Mouse (Mus musculus): ENCODE data around the gene Krt8.

Gene Krt8

DNA sequence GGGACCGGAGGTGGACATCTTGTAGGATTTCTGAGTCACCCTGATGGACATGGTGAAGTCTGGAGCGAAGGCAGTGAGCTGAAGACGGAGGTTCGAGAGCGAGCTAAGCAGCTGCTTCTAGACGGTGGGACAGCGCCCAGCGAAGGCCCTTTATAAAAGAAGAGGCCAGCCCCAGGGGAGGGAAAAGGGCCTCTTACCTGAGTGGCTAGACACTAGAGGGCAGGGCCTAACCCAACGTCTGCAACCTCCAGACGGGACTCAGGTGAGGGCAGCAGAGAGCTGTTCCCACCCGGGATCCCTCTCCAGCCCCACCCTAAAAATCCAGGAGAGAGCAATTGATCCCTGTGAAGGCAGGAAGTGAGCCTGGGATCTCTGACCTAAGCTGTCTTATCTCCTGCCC lies at the start of gene Krt8:
Gene Krt8, minus strand, starts transcription at position 294 of the 400 bp plus-strand sequence.
- no peak for DNase-seq (ENCODE audit: low read depth)

DNA sequence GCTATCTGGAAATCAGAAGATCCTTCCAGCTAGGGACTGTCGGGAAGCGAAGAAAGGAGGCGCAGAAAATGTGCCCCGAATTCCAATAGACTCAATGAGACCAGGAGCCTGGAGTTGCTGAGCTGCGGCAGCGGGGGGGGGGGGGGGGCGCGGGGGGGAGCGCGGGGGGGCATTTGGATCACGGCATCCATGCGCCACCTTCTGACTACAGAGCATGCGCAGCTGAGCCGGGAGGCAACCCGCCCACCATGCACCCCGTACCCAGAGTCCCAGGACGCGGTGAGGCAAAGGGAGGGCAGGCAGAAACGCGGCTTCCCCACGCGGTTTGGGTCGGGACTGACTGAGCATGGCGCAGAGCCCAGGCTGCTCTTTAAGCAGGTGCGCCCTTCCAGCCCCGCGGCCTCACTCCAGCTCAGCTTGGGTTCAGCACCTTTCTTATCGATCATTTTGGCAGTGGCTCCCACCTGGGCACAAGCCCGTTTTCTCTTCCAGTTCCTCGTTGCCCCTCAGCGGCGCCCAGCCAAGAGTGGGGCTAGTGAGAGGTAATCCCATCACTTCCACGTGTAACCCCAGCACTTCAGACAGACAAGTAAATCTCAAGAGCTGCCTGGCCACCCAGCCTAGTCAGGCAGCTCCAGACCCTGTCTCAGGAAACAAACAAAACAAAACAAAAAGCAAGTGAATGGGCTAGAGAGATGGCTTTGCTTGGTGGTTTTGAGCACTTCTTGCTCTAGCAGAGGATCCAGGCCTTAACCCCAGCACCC lies 47.8 kb upstream of the Krt8 start:
- no peak for DNase-seq (ENCODE audit: low read depth)

DNA sequence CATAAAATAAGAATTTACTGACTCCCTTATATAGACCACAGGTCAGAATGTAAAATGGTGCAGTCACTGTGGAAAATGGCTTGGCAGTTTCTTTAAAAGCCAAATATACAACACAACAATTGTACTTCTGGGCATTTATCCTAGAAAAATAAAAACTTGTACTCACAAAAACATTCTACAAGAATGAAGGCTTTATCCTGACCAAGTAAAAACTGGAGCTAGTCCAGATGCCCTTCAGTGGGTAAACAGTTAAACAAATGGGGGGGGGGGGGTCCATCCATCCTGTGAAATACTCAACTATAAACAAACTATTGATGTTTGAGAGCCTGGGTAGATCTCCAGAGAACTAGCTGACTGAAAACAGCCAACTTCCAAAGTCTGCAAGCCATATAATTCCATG lies 45.6 kb upstream of the Krt8 start:
- no peak for DNase-seq (ENCODE audit: low read depth)

DNA sequence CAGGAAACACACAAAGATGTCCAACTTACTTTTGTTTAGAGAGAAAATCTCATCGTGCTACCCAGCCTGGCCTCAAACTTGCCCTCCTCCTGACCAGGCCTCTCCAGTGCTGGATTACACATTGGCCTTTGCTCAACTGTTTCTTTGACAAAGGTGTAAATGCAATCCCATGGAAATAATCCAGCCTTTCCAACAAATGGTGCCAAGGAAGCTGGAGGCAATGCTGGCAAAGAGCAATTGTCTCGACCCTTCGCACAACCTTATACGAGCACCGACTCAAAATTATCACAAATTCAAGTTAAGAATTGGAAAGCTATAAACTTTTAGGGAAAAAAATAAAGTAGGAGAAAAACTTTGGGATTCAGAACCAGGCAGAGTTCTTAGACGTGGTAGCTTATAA lies 43.7 kb upstream of the Krt8 start:
- no peak for DNase-seq (ENCODE audit: low read depth)

DNA sequence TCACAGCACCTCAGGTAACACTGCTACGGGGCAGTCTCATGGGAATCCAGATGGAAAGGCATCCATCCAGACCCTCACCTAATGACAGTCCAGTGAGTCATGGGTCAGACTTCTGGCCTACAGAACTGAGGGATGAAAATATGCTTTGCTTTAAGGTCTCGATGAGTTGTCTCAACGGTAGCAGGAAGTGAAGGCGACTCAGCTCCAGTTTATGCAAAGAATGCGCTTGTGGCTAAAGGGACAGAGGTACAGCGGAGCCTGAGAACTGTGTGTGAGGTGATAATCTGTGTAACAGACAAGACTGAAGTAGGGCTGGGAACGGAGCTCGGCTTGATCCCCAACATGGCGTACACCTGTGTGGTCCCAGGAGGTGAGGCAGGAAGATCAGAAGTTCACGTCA lies 41.4 kb upstream of the Krt8 start:
- DNase-seq (ENCODE audit: low read depth), result no peak

- no peak for DNase-seq (ENCODE audit: low read depth)
Observed at GRCm38 (mm10) chr15:102044745-102045144, 40.5 kb upstream of the Krt8 start.

GRCm38 (mm10) chr15:102041951-102042350 lies 37.7 kb upstream of the Krt8 start:
- no peak for DNase-seq (ENCODE audit: low read depth)

- no peak for DNase-seq (ENCODE audit: low read depth)
Observed at GRCm38 (mm10) chr15:102040277-102040676, 36.0 kb upstream of the Krt8 start.

GRCm38 (mm10) chr15:102034121-102035053 lies 30.1 kb upstream of the Krt8 start:
- no peak for DNase-seq (ENCODE audit: low read depth)

DNA sequence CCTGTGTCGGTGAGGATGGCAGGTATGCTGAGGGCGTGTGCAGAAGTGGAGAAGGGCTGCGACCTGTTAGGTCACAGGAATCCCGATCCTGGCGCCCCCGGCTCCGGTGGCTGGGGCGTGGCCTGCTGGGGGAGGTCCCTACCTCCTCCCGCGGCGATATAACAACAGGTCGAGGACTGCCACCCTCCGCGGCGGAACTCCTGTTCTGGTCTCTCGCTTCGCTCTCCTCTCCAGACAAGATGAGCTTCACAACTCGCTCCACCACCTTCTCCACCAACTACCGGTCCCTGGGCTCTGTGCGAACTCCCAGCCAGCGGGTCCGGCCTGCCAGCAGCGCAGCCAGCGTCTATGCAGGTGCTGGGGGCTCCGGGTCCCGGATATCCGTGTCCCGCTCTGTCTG lies 23.8 kb upstream of the Krt8 start, which contains the start of gene Krt18:
Gene Krt18, plus strand, starts transcription at position 141 of the 400 bp plus-strand sequence.
- peak; percentile 35 for DNase-seq (ENCODE audit: low read depth)

DNA sequence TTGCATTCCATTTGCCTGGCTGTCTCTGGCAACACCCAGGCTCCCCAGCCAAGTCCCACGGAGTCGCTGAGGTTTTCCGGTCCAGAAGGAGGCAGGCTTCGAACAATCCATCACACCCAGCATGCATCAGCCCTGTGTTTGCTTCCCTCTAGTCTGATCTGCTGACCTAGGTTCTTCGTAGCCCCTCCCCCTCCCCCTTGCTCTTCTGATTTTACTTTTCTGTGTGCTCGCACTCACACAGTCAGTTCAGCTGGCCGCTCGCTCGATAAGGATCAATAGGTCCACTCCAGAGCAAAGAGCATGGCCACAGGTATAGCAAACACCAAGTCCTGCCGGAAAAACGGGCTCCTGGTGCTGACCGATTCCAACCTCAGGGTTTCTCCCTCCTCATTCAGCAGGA lies 22.1 kb upstream of the Krt8 start:
- no peak for DNase-seq (ENCODE audit: low read depth)

DNA sequence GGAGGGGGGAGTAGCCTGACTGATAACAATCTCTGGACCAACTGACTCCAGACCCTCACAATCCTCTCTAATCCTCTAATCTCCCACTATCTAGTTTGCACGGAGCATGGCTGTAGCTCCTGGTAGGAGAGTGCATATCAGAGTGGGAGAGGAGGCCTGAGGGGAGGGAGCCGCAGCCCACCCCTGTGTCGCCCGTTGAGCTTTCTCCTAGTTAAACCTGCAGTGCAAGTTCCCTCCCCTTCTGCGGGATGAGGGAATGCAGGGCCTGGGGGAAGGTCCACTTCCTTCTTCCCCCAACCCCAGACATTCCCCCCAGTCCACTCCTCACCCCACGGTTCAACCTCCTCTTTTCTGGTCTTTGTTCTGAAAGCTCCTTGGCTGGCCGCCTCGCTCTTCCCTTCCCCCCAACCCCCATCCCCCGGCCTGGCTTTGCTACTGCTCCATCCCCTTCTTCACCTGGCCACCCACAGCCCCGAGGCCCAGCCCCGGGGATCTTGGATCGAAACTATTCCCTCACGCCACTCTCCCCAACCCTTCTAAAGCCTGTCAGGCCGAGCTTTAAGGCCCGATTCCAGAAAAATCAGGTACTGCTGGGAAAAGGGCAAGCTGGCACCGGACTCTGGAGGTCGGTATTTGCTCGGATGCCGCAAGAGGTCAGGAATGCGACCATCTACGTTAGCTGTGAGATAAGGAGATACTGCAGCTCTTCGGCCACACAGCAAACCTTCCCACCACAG lies 21.0 kb upstream of the Krt8 start:
- DNase-seq (ENCODE audit: low read depth), result no peak

DNA sequence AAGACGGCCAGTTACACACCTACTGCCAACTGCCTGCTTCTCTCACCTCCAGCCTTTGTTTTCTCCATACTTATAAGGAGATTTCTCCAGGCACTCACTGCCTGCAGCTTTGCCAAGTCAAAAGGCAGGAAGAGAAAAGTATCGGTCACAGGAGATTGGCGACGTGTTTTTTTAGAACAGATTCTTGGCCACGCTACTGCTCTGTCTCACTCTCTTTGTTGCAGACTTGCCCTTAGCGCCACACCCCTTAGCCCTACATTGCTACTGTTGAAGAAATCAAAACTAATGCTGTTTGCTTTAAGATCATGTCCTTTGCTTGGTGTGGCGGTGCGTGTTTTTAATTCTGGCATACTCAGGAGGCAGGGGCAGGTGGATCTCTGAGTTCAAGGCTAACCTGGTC lies 19.6 kb upstream of the Krt8 start:
- DNase-seq (ENCODE audit: low read depth), result no peak

DNA sequence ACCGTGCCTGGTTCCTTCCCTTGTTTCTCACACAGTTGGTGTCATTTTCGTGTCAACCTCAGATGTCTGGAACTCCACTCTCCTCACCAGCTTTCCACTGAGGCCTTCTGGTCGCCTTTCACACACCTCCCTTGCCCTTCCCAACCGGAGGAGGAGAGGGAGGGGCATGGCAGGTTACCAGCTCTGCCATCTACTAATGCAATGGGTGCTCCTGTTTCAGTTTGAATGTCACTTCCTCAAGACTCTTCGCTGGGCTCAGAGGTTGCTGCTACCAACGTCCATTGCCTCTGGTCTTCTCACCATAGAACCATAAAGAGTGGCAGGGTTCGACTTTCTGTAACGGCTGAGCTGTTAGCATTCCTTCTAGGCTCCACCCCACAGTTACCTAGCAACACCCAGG lies 18.2 kb upstream of the Krt8 start:
- DNase-seq (ENCODE audit: low read depth), result no peak

GRCm38 (mm10) chr15:102017918-102018463 lies 13.7 kb upstream of the Krt8 start:
- peak; percentile 23 for DNase-seq (ENCODE audit: low read depth)

DNA sequence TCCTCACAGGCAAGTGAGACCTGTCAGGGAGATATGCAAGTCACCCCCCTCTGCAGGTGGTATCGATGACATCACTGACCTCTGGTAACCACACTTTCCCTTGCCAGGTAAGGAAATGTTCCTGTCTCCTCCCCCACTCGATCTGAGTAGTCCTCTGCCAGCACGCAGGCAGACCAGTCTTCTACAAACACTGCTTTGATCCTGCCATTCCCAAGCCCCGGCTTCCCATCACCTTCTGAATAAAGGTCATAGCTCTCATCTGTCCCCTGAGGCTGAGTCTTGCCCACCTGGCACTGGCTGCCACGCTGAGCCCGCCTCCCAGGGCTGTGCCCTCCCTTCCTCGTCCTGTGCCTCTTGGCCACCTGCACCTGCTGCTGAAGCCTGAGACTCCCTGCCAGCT lies 12.5 kb upstream of the Krt8 start:
- no peak for DNase-seq (ENCODE audit: low read depth)

- DNase-seq (ENCODE audit: low read depth), result no peak
Observed at GRCm38 (mm10) chr15:102016096-102016495, 11.8 kb upstream of the Krt8 start.

- no peak for DNase-seq (ENCODE audit: low read depth)
Observed at GRCm38 (mm10) chr15:102014848-102015247, 10.6 kb upstream of the Krt8 start.

GRCm38 (mm10) chr15:102013651-102014050 lies 9.4 kb upstream of the Krt8 start:
- DNase-seq (ENCODE audit: low read depth), result no peak

DNA sequence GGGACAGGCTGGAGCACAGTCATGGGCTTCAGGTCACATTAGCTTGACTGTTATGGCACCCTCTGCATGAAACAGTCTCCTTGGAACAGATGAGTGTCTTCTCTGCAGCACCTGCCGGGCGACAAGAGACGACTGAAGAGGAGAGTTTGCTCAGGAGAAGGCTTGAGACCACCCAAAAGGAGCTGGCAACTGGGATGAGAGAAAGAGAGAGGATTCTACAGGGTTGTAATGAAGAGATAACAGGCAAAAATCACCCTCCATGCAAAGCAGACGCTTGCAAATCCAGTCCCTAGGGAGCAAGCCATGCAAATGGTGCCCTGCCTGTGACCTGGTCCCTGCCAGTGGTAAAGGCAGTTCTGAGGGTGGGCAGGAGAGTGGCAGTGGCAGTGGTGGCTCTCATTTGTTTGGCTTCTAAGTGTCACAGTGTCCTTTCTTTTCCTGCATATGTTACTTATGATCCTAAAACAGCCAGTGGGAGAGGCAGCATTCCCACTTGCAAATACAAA lies 8.0 kb upstream of the Krt8 start:
- DNase-seq (ENCODE audit: low read depth), result no peak

GRCm38 (mm10) chr15:102010569-102011245 lies 6.4 kb upstream of the Krt8 start:
- no peak for DNase-seq (ENCODE audit: low read depth)
